Mouse (Mus musculus): ENCODE results near the gene Ern1. TPM values are rescaled to one million over a fixed set of nuclear protein-coding genes. Genes with fewer than 3 reads are reported as not detected.

Gene Ern1
- polyA plus RNA-seq, 1 experiment from 2014 or later: 7.5 TPM

- no peaks in the 10 kb centered on the region for H3K27me3 ChIP-seq
- 82% methylated on average over 2 of the region's 2 CpGs for WGBS
- H3K27ac ChIP-seq: no peak overlapping the region
- H3K9ac ChIP-seq: no peak overlapping the region
- no peaks in the 10 kb centered on the region for H3K9me3 ChIP-seq
- peaks cover 9% of the 10 kb centered on the region; the same call in 1 of the 2 replicates for H3K36me3 ChIP-seq
- H3K4me3 ChIP-seq: no peak overlapping the region
- no peak for ATAC-seq (ENCODE audit: insufficient number of reproducible peaks, insufficient read depth, low FRiP score, low TSS enrichment, low read depth)
- no peaks in the 10 kb centered on the region for H3K4me1 ChIP-seq
- H3K4me2 ChIP-seq: no peak overlapping the region
Observed at GRCm38 (mm10) chr11:106428556-106428955, 59.1 kb downstream of the Ern1 start.

GRCm38 (mm10) chr11:106428106-106428505 is 59.5 kb downstream of the Ern1 start:
- Histone ChIP-seq H3K36me3 (peaks cover 14% of the 10 kb centered on the region; the same call in 1 of the 2 replicates), H3K27ac (no peak overlapping the region), H3K9me3 (no peaks in the 10 kb centered on the region), H3K4me1 (no peaks in the 10 kb centered on the region), H3K27me3 (no peaks in the 10 kb centered on the region), H3K4me3 (no peak overlapping the region), H3K9ac (no peak overlapping the region), H3K4me2 (no peak overlapping the region)
- WGBS: 74% methylated on average over 4 of the region's 4 CpGs
- ATAC-seq (ENCODE audit: insufficient number of reproducible peaks, insufficient read depth, low FRiP score, low TSS enrichment, low read depth): no peak

GRCm38 (mm10) chr11:106426447-106426846 is 61.2 kb downstream of the Ern1 start:
- no peak overlapping the region for H3K9ac ChIP-seq
- no peak overlapping the region for H3K4me2 ChIP-seq
- no peak for ATAC-seq (ENCODE audit: insufficient number of reproducible peaks, insufficient read depth, low FRiP score, low TSS enrichment, low read depth)
- no peaks in the 10 kb centered on the region for H3K27me3 ChIP-seq
- H3K9me3 ChIP-seq: no peaks in the 10 kb centered on the region
- H3K4me1 ChIP-seq: no peaks in the 10 kb centered on the region
- peaks cover 17% of the 10 kb centered on the region; the same call in 1 of the 2 replicates for H3K36me3 ChIP-seq
- no peak overlapping the region for H3K4me3 ChIP-seq
- WGBS: 91% methylated on average over 4 of the region's 4 CpGs
- H3K27ac ChIP-seq: no peak overlapping the region

GRCm38 (mm10) chr11:106425201-106425600 is 62.5 kb downstream of the Ern1 start:
- no peaks in the 10 kb centered on the region for H3K9me3 ChIP-seq
- H3K36me3 ChIP-seq: peaks cover 17% of the 10 kb centered on the region; the same call in 1 of the 2 replicates
- ATAC-seq (ENCODE audit: insufficient number of reproducible peaks, insufficient read depth, low FRiP score, low TSS enrichment, low read depth): no peak
- H3K9ac ChIP-seq: no peak overlapping the region
- H3K4me3 ChIP-seq: no peak overlapping the region
- no peaks in the 10 kb centered on the region for H3K27me3 ChIP-seq
- H3K27ac ChIP-seq: no peak overlapping the region
- no peaks in the 10 kb centered on the region for H3K4me1 ChIP-seq
- H3K4me2 ChIP-seq: no peak overlapping the region
- 83% methylated on average over 5 of the region's 5 CpGs for WGBS

GRCm38 (mm10) chr11:106419262-106420102 is 68.2 kb downstream of the Ern1 start:
- H3K9me3 ChIP-seq: no peaks in the 10 kb centered on the region
- no peaks in the 10 kb centered on the region for H3K4me1 ChIP-seq
- WGBS: 75% methylated on average over 9 of the region's 9 CpGs
- peaks cover 15% of the 10 kb centered on the region; the same call in 1 of the 2 replicates for H3K36me3 ChIP-seq
- ATAC-seq (ENCODE audit: insufficient number of reproducible peaks, insufficient read depth, low FRiP score, low TSS enrichment, low read depth): no peak
- H3K4me2 ChIP-seq: no peak overlapping the region
- H3K27me3 ChIP-seq: no peaks in the 10 kb centered on the region
- no peak overlapping the region for H3K9ac ChIP-seq
- no peak overlapping the region for H3K4me3 ChIP-seq
- H3K27ac ChIP-seq: no peak overlapping the region

- no peak overlapping the region for H3K27ac ChIP-seq
- no peak for ATAC-seq (ENCODE audit: insufficient number of reproducible peaks, insufficient read depth, low FRiP score, low TSS enrichment, low read depth)
- no peak overlapping the region for H3K4me3 ChIP-seq
- 39% methylated on average over 4 of the region's 4 CpGs for WGBS
- no peaks in the 10 kb centered on the region for H3K4me1 ChIP-seq
- H3K36me3 ChIP-seq: peaks cover 20% of the 10 kb centered on the region
- no peak overlapping the region for H3K9ac ChIP-seq
- no peak overlapping the region for H3K4me2 ChIP-seq
- H3K27me3 ChIP-seq: no peaks in the 10 kb centered on the region
- no peaks in the 10 kb centered on the region for H3K9me3 ChIP-seq
Observed at GRCm38 (mm10) chr11:106418622-106419196, 68.9 kb downstream of the Ern1 start.

GRCm38 (mm10) chr11:106417860-106418259 is 69.8 kb downstream of the Ern1 start:
- no peaks in the 10 kb centered on the region for H3K9me3 ChIP-seq
- peaks cover 17% of the 10 kb centered on the region for H3K36me3 ChIP-seq
- no peak for ATAC-seq (ENCODE audit: insufficient number of reproducible peaks, insufficient read depth, low FRiP score, low TSS enrichment, low read depth)
- H3K4me1 ChIP-seq: no peaks in the 10 kb centered on the region
- no peak overlapping the region for H3K9ac ChIP-seq
- no peak overlapping the region for H3K4me2 ChIP-seq
- H3K27me3 ChIP-seq: no peaks in the 10 kb centered on the region
- no peak overlapping the region for H3K4me3 ChIP-seq
- no peak overlapping the region for H3K27ac ChIP-seq
- 87% methylated on average over 2 of the region's 2 CpGs for WGBS

GRCm38 (mm10) chr11:106416331-106416730 is 71.3 kb downstream of the Ern1 start:
- Histone ChIP-seq H3K9me3 (no peaks in the 10 kb centered on the region), H3K27me3 (no peaks in the 10 kb centered on the region), H3K27ac (0 out of 2 replicates have a peak overlapping the region, but pooled peaks have one; percentile 5), H3K9ac (no peak overlapping the region), H3K4me3 (no peak overlapping the region), H3K4me2 (no peak overlapping the region), H3K36me3 (peaks cover 20% of the 10 kb centered on the region), H3K4me1 (no peaks in the 10 kb centered on the region)
- WGBS: 80% methylated on average over 3 of the region's 3 CpGs
- ATAC-seq (ENCODE audit: insufficient number of reproducible peaks, insufficient read depth, low FRiP score, low TSS enrichment, low read depth): no peak

GRCm38 (mm10) chr11:106412641-106413360 is 74.9 kb downstream of the Ern1 start:
- Histone ChIP-seq H3K9ac (no peak overlapping the region), H3K36me3 (peaks cover 34% of the 10 kb centered on the region), H3K27ac (no peak overlapping the region), H3K27me3 (no peaks in the 10 kb centered on the region), H3K4me1 (no peaks in the 10 kb centered on the region), H3K4me2 (no peak overlapping the region), H3K4me3 (no peak overlapping the region), H3K9me3 (no peaks in the 10 kb centered on the region)
- WGBS: 92% methylated on average over 3 of the region's 3 CpGs
- ATAC-seq (ENCODE audit: insufficient number of reproducible peaks, insufficient read depth, low FRiP score, low TSS enrichment, low read depth): no peak

GRCm38 (mm10) chr11:106411157-106411556 is 76.5 kb downstream of the Ern1 start:
- 80% methylated on average over 2 of the region's 2 CpGs for WGBS
- Histone ChIP-seq H3K36me3 (peaks cover 45% of the 10 kb centered on the region), H3K4me1 (no peaks in the 10 kb centered on the region)

GRCm38 (mm10) chr11:106410507-106410906 is 77.1 kb downstream of the Ern1 start:
- H3K27ac ChIP-seq: no peak overlapping the region
- peaks cover 48% of the 10 kb centered on the region for H3K36me3 ChIP-seq
- no peak overlapping the region for H3K4me3 ChIP-seq
- WGBS: 77% methylated on average over 3 of the region's 3 CpGs
- H3K4me1 ChIP-seq: no peaks in the 10 kb centered on the region
- no peak overlapping the region for H3K9ac ChIP-seq
- ATAC-seq (ENCODE audit: insufficient number of reproducible peaks, insufficient read depth, low FRiP score, low TSS enrichment, low read depth): no peak
- no peak overlapping the region for H3K4me2 ChIP-seq
- no peaks in the 10 kb centered on the region for H3K9me3 ChIP-seq
- H3K27me3 ChIP-seq: no peaks in the 10 kb centered on the region

More at GRCm38 (mm10) chr11:106411157-106411556, 76.5 kb downstream of the Ern1 start:
- H3K9me3 ChIP-seq: no peaks in the 10 kb centered on the region
- H3K27me3 ChIP-seq: no peaks in the 10 kb centered on the region
- H3K9ac ChIP-seq: no peak overlapping the region
- no peak overlapping the region for H3K4me3 ChIP-seq
- H3K4me2 ChIP-seq: no peak overlapping the region
- no peak for ATAC-seq (ENCODE audit: insufficient number of reproducible peaks, insufficient read depth, low FRiP score, low TSS enrichment, low read depth)
- no peak overlapping the region for H3K27ac ChIP-seq
